Mouse (Mus musculus) c-Kit-positive CD71-negative TER-119-negative erythroid progenitor cells, embryonic 14.5 days (primary cell): ENCODE data around the gene 4933407L21Rik.

Source experiments
- DNase-seq: peaks from one replicate; pipeline ENCODE4 v3.0.0-alpha.2; 2013; ENCODE audit warnings: low read depth

4933407L21Rik gene

DNA sequence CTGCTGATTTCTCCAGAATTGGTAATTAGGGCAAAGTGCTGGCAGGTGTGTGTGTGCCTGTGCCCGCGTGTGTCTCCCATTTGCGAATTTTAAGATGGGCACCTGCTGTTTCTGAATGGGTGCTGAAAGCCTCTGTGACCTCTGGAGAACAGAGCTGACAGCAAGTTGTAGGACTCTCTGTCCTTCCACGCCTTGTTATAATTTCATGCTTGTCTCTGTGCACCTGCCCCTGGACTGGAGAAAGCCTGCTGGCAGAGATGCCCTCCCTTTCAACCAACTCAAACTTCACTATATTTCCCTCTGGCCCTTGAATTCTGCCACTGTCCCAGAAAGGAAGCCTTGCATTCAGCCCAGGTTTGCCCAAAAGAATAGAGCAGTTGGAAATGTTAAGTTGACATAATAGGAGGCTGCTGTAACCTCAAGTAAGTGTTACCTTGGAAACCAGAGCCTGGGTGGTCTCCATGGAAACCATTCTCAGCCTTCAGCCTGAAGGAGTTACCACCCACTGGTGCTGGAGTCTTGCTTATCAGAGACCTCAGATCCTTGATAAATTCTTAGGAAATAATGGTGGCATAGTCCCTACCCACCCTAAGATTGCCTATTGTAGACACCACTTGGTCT, 11.3 kb upstream of the 4933407L21Rik start:
- no peak for DNase-seq

DNA sequence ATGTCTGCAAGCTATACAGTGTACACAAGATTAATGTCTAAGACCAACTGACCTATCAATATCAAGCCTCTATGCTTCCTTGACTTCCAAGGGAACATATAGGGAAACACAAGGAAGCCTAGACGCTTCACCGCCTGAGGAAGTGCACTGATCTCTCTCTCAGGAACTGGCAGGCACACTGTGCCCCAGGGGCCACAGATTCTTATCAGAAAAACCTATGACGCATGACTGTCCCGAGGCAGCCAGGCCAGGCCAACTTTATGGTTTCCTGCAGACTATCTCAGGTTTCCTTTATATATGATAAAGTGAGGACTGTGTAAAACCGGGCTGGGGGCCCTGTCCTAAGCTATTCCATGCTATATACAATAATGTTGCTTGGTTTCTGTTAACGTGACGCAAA, 8.7 kb upstream of the 4933407L21Rik start:
- DNase-seq = peak; percentile 13

DNA sequence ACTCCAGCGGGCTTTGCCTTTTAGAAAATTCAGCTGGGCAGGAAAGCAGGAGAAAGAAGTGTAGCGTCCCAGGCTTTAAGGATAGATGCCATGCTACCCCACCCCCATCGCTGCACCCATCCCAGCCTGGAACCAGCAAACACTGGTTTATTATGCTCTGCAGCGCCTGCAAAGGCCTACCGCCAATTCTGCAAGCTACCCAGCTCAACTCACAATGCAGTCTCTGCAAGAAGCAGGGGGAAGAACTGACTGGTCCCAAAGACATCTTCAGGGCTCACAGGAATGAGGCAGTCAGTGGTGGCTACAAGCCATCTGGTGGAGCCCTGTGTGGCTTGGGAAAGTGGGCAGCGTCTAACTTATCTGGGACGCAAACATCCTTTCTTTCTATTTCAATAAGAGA, 6.6 kb upstream of the 4933407L21Rik start:
- no peak for DNase-seq

DNA sequence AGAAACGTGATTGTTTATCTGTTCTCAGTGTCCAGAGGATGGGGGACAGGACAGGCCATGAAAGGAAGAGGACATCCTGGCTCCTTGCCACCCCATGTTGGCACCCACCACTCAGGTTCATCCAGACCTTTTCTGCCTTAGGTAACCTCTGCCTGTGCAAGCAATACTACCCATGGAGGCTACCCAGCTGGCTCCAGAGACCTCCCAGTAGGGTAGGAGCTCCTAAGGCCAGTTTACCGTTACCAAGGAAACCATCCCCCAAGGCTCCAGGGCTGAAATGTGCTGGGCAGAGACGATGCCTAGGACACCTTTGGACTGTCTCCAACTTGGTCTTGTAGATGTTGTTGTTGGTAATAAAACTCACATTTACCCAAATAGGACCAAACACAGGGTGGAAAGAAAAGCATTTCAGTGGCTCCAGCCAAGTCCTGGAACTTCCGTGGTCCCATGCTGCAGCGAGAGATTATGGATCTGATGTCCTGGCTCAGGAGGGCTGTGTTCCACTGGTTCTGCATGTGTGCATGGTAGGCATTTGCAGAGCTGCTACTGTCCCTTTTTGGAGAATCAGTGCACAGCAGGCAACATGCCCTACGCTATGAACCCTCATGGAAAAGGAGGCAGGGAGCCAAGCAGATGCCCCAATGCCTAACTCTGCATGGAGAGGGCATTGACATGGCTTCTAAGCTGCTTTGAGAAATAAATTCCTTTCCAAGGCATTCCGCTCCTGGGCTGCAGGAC, 6.0 kb upstream of the 4933407L21Rik start:
- DNase-seq = no peak

DNA sequence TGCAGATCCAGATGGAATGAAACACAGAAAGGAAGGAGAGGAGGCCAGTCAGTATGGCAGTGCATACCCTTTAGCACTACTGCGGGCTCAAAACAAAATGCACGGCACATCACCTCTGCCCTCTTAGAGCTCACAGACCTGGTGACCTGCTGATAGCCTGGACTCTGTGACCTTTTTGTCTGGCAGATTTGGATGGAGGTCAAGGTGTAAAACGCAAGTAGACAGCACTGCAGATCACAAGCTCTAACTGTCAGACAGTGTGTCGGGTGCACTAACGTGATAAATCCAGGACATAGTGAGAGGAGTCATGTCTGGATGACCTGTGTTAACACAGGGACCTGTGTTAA, 5.4 kb upstream of the 4933407L21Rik start:
- no peak for DNase-seq

DNA sequence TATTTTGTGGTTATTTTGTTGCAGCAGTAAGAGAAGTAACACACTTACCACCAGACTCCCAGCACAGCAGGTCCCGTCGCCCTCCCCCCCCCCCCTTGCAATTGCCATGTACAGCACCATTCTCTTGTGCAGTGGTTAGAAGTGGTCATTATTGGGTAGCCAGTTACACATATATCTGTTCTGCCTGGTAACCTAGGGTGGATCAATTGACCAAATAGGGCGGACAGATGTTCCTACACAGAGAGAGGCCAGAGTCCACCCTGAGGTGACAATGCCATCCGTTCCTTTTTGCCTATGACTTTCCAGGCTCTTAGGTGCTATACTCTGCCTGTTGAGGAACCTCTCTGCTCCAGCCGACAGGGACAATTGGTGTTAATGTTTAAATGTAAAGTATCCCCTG, 3.1 kb upstream of the 4933407L21Rik start:
- no peak for DNase-seq

DNA sequence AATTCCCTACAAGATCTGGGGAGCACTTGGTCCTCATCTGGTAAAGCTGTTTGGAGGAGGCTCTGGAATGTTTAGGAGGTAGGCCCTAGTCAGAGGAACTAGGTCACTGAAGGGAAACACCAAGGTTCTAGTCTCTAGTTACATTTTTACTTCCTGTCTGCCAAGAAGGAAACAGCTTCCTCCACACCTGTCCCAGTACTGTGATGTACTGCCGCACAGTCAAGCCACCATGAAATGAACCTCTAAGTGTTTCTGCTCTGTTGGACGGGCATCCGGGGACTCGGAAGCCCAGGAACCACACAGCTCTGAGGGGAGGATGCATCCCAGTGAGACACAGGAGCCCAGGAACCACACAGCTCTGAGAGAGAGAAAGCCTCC, 394 bp downstream of the 4933407L21Rik start:
- DNase-seq = no peak

DNA sequence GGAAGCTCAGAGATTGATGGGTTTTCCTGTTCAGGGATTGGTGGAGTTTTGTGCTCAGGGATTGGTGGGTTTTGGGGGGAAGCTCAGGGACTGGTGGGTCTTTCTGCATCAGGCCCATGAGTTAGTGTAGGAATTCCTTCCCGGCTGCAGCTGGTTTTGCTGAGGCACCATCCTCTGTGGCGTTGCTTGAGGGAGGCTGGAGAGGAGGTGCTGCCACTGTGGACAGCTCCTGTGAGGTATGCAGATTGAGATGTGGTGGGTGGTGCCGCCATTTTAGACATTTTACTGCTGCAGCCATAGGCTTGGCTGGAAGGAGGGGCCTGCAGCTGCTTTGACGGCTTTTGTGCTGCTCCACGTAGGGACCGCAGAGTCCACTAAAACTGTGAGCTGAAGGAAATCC, 1.1 kb downstream of the 4933407L21Rik start:
- DNase-seq = no peak

DNA sequence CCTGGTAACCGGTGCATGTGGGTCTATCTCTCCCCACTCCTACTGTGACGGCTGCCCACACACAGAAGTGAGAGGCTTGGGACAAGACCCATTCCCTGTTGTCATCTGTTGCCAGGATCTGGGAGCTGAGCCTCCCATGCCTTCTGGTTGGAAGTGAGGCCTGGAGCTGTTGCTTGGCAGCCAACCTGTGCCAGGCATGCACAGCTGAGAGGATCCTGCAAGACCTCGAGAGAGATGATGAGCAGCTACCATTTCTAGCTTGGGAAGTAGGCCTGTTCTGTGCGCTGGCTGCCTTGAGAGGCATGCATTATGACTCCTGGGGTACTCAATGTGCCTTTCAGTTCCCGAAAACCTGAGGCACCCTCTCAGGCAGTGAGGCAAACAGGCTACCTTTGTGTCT, 2.9 kb downstream of the 4933407L21Rik start:
- no peak for DNase-seq

DNA sequence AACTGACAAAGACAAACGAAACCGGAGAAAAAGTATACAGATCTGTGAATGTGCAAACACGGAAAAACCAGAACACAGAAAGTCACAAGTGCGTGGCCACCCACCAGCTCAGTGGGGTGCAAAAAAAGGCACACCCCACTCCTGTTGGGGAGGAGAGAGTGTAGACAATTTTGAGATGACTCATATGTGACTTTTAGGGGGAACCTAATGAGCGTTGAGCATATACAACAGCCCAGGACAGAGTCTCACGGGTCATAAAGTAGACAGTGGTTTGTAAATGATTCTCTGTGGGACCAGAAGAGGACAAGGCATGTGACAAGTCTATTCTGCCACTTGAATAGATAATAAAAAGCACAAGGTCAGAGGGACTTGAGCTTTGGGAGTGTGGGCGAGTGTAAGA, 4.9 kb downstream of the 4933407L21Rik start:
- no peak for DNase-seq

DNA sequence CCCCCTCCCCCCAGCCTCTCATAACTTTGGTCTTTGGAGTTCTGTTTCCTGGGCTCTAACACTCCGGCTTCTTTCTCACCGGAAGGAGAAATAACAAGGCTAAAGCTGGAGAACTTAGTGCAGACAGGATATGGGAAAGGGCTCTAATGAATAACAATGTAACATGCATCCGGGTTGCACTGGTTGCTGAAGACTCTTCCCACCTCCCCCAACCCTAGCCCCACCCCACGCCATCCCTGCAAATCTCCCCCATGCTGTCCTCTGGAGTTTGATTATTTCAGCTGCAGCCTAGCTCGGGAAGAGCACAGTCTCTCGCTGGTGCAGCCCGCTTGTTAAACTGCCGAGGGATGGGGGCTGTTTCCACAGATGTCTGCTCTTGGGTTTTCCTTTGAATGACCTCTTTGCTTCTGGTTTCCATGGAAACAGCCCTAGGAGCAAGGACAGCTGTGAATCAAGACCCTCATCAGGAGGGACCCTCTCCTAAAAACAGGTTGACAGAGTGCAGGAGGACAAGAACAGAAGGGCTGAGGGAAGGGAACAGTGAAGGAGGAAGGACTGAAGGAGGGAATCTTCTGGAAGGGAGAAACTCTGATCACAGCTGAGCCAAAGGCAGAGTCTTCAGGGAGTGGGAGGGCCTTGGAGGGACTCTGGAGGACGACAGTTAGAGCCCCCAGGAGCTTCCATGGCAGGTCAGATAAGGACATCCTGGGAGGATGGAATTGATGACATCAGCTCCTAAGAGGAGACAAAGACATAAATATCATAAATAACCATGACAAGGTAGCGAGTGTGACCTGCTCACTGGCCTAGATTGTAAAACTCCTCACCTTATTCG, 5.6 kb downstream of the 4933407L21Rik start:
- DNase-seq = no peak

DNA sequence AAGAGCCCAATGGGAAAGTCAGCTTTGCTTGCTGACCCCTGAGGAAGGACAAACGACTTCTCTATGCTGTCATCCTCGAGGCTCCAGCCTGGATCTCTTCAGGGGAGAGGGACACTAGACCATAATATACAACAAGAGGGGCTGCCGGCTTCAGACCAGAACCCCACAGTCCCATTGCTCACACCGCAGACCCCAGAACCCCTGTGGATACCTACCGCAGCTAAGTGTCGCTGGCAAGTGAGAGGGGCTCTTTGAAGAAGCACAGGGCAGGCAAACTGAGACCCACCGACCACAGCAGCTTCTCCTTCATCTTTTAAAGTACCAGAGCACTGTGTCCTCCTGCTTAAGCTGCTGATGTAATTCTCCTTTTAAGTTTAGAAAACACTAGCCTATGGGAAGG, 6.3 kb downstream of the 4933407L21Rik start:
- DNase-seq = no peak

DNA sequence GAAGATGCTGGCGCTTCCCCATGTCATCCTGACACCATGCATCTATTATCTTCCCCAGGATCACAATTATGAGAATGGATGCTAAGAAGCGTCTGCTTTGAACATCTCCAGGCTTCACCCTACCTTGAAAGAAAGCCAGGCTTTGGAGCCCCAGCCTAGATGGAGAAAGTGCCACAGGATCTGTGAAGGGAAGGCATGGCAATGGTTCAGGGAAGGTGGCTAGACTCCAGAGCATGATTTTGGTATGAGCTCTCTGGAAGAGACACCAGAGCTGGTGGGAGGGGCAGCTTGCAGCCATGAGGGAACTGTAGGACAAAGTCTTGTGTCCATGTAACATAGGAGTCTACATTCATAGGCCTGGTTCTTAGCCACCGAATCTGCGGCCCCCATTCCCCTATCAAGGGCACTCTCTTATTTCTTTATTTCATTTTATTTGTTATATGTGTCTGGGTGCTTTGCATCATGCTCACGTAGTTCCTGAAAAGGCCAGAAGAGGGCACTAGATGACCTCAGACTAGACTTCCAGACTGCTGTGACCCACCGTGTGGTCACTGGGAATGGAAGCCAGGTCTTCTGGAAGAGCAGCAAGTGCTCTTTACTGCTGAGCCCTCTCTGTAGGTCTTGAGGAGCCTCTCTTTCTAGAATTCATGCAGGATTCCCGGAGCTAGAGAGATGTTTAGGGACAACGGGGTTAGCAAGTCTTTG, 7.0 kb downstream of the 4933407L21Rik start:
- peak; percentile 64 for DNase-seq

DNA sequence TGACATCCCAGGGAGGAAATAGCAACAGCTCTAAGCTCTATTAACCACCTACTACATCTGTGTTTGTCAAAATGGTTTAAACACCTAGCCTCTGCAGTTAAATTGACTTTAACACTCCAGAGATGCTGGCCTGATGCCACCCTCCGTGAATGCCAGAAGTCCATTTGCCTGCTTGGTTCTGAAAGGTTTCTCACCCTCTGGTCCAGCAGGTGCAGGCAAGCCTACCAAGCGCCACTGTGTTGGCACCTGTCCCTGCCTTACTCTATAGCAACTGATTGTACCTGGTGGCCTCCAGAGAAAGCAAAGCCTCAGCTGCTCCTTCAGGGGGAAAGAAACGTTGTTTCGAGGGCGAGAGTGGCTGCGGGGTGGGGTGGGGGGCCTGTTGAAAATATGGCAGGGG, 8.0 kb downstream of the 4933407L21Rik start:
- DNase-seq = no peak

DNA sequence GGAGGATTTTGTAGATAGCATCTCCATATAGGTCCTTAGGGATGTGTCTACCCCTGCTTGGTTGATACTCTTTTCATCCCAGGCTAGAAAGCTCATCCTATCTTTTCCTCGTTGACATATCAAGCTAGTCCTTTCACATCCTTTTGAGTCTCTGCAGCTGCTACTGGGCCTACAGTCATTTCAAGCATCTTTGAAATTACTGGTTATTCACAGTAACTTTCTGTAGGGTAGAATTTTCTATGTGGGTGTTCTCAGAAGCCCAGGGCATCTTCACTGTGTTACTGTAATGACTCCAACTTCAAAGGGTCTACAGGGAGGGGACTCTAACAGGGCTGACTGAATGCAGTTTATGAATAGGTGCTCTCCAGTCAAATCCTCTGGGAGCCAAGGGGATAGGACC, 9.0 kb downstream of the 4933407L21Rik start:
- DNase-seq = no peak

DNA sequence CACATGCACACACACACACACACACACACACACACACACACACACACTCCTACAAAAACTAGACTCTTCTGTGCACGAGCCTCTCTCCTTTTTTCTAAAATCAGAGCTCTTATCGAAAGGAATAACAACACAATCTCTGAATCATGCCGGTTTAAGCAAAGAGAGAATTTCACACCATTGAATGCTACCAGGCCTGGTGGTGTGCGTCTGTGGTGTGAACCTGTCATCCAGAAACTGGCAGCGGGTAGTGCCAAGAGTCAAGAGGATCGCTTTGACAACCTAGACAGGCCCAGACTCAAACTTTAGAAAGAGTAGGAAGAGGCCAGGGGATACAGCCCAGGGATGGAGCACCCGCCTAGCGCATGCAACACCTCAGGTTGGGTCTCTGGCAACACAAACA, 14.0 kb downstream of the 4933407L21Rik start:
- no peak for DNase-seq

DNA sequence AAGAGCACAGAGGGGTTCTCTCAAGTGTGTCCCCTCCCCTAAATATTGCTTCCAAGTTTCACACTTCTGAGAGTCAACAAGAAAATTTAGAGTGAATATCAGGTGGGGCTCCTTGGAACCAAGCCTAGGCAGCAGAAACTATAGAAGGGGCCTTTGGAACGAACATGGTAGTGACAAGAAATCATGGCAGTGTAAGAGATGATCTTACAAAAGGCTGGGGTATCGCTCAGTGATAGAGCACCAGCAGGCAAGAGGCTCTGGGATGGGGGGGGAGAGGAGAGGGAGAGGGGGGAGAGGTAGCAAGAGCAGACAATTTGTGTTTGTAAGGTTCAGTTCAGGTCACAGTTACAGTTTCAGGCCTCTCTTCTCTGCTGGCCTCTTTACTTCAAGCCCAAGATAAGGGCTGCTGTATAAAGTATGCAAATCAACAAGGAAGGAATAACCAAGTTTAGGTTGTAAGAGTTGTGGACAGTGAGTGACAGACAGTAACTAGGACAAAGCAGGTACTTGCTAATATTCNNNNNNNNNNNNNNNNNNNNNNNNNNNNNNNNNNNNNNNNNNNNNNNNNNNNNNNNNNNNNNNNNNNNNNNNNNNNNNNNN, 20.9 kb downstream of the 4933407L21Rik start:
- DNase-seq = no peak

DNA sequence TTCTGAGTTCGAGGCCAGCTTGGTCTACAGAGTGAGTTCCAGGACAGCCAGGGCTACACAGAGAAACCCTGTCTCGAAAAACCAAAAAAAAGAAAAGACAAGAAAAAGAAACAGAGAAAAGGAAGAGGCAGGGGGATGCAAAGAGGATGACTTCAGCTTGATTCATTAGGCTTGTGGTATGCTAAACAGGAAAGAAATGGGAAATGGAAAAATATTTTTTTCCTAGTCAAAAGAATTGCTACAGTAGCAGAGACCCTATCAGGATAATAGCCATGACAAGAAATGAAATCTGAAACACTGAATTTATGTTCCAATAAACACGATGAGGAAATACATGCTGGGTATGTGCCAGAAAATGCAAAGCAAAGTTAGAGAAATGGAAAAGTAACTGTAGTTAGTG, 26.9 kb downstream of the 4933407L21Rik start:
- DNase-seq = no peak

DNA sequence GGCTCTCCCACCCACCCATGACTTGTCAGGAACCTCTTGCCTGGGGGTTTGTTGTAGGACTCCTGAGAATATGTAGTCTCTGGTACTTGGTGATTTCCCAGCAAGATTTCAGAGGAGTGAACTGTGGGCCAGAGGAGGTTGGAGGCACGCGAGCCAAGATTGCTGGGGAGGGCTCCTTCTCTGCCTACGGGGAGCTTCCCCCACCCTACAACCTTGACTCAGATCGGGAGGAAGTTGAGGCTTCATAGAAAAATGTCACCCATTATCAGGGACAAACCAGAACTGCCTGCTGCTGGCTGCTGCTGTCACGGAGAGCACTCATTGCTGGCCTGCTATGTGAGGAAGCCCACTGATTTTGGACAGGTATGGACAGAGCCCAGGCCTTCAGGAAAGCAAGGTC, 29.0 kb downstream of the 4933407L21Rik start:
- no peak for DNase-seq

DNA sequence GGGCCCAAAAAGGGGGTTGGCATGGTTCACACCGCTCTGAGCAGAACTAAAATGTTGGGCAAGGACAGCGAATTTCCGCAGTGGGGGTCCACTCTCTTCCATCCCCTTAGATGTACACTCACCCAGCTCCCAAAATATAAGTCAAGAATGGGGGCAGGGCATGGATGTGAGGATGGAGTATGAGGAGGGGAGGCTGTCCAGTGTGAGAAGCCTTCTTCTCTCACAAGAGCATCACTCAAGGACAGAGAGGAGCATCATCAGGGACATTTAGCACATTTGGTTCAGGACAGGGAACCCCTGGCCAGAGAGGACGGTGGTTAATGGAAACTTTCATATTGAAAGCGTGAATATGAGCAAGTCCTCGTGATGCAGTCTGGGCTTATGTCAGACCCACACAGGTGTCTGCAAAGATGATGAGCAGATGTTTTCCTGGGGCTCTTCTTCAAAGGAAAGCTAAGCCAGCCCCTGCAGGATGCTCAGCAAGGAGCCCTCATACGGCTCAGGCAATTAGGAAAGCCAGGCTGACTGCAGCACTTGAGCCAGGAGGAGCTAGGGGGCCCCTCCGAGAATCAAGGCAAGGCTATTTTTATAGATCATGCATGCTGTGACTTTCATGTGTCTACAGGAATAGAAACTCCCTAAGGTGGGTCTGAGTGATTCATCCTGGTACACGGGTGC, 29.8 kb downstream of the 4933407L21Rik start:
- DNase-seq = no peak

DNA sequence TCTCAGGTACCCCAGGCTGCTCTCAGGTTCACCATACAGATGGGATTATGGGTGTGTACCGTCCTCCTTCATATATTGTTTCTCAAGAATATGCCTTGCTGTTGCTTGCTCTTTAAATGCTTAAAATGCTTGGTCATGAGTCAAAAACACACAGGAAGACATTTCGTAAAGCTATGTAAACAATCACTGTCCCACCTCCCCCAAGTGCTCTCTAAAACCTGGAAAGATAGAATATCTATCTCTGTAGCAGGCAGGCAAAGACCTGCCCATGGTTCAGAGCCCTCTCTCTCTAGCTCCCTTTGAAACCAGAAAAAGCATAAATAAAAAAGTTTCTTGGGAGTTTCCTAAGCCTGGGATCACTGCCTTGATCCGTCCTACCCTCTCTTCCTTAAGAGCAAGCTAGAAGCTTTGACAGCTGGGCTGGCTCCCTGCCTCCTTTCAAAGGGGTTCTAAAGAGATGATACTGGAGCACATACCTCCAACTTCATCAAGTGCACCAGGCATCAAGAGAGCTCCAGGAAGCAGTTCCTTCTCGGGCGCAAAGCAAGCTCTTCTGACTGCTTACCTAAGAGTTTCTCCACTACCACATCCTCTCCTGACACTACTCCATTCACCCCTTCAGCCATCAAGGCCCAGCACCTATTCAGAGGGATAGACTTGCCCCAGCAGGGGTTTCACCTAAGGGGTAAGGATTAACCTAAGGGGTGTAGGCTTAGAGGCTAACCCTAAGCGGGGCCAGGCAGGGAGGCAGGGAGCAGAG, 31.0 kb downstream of the 4933407L21Rik start:
- DNase-seq = no peak
